Mouse (Mus musculus): Measurements from ENCODE around the gene Cdhr3. TPM values are rescaled to one million over a fixed set of nuclear protein-coding genes. Genes with fewer than 3 reads are reported as not detected.

Gene Cdhr3
- not detected for polyA plus RNA-seq (2014; fragmentation: Illumina TruSeq; extraction: RNeasy Lipid Tissue Mini Kit (QIAGEN cat#74804); ENCODE audit: low read depth, low replicate concordance)

GRCm38 (mm10) chr12:33092775-33093174 is at the start of gene Cdhr3:
TSS of gene Cdhr3 (minus strand) at chr12:33092875.

Other genes with a start within 250 kb of the Cdhr3 start
- gene Sypl, start 139.0 kb downstream of the Cdhr3 start, polyA plus RNA-seq (2014; fragmentation: Illumina TruSeq; extraction: RNeasy Lipid Tissue Mini Kit (QIAGEN cat#74804); ENCODE audit: low read depth, low replicate concordance), result 128 TPM
- 11.0 TPM for gene Atxn7l1, start 54.8 kb upstream of the Cdhr3 start, polyA plus RNA-seq (2014; fragmentation: Illumina TruSeq; extraction: RNeasy Lipid Tissue Mini Kit (QIAGEN cat#74804); ENCODE audit: low read depth, low replicate concordance)